Mouse (Mus musculus): Measurements from ENCODE around the gene Tmem198b.

DNA sequence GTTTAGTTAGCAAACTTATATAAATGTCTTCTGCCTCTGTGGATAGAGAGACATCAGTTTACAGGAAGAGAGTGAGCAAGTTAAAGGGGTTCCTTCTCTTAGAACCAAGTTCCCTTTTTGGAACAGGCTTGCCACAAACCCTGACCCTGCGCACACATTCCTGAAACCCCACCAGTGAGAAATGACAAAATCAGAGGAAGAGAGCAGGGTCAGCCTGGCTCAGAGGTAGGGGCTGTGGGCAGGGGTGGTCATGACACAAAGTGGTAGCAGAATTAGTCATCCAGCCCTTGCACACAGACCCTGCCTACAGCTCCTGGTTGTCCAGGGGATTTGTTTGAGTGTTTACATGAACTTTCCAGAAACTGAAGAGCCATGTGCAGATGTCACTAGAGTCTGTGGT lies 24.0 kb downstream of the Tmem198b start:
- TF ChIP-seq POLR2A (IDR thresholded peaks at IDR 0.05; ENCODE audit: insufficient read depth, low read depth, low read length) (no peak), CTCF (IDR thresholded peaks at IDR 0.05) (no peak), EP300 (IDR thresholded peaks at IDR 0.05; ENCODE audit: insufficient read depth, low read depth, low read length) (no peak)
